Mouse (Mus musculus): ENCODE measurements around the gene Ncor2.

Ncor2 gene

GRCm38 (mm10) chr5:125151872-125152534 lies 27.0 kb downstream of the Ncor2 start:
- DNase-seq (ENCODE audit: low read depth in 1 of 2, low spot score in 2 of 2): no peak

GRCm38 (mm10) chr5:125150951-125151564 lies 28.0 kb downstream of the Ncor2 start:
- DNase-seq (ENCODE audit: low read depth in 1 of 2, low spot score in 2 of 2): no peak

GRCm38 (mm10) chr5:125149142-125149541 lies 29.9 kb downstream of the Ncor2 start:
- no peak for DNase-seq (ENCODE audit: low read depth in 1 of 2, low spot score in 2 of 2)

- no peak for DNase-seq (ENCODE audit: low read depth in 1 of 2, low spot score in 2 of 2)
Measured at GRCm38 (mm10) chr5:125148686-125149085, 30.3 kb downstream of the Ncor2 start.

- DNase-seq (ENCODE audit: low read depth in 1 of 2, low spot score in 2 of 2): no peak
Measured at GRCm38 (mm10) chr5:125148173-125148572, 30.8 kb downstream of the Ncor2 start.

GRCm38 (mm10) chr5:125147124-125147523 lies 31.9 kb downstream of the Ncor2 start:
- no peak for DNase-seq (ENCODE audit: low read depth in 1 of 2, low spot score in 2 of 2)

- no peak for DNase-seq (ENCODE audit: low read depth in 1 of 2, low spot score in 2 of 2)
Measured at GRCm38 (mm10) chr5:125143114-125143872, 35.7 kb downstream of the Ncor2 start.

GRCm38 (mm10) chr5:125141916-125142315 lies 37.1 kb downstream of the Ncor2 start:
- DNase-seq (ENCODE audit: low read depth in 1 of 2, low spot score in 2 of 2): no peak

GRCm38 (mm10) chr5:125141525-125141880 lies 37.5 kb downstream of the Ncor2 start:
- peak; percentile 29 to 31 for DNase-seq (ENCODE audit: low read depth in 1 of 2, low spot score in 2 of 2)

GRCm38 (mm10) chr5:125140832-125141524 lies 38.0 kb downstream of the Ncor2 start:
- peak; percentile 42 to 65 for DNase-seq (ENCODE audit: low read depth in 1 of 2, low spot score in 2 of 2)

GRCm38 (mm10) chr5:125140151-125140699 lies 38.8 kb downstream of the Ncor2 start:
- no peak for DNase-seq (ENCODE audit: low read depth in 1 of 2, low spot score in 2 of 2)

- DNase-seq (ENCODE audit: low read depth in 1 of 2, low spot score in 2 of 2): no peak
Measured at GRCm38 (mm10) chr5:125139669-125140068, 39.4 kb downstream of the Ncor2 start.

GRCm38 (mm10) chr5:125138841-125139430 lies 40.1 kb downstream of the Ncor2 start:
- DNase-seq (ENCODE audit: low read depth in 1 of 2, low spot score in 2 of 2): no peak

GRCm38 (mm10) chr5:125137672-125138285 lies 41.2 kb downstream of the Ncor2 start:
- DNase-seq (ENCODE audit: low read depth in 1 of 2, low spot score in 2 of 2): no peak

GRCm38 (mm10) chr5:125136996-125137671 lies 41.9 kb downstream of the Ncor2 start:
- peak in 1 of 2 experiments; percentile 15 for DNase-seq (ENCODE audit: low read depth in 1 of 2, low spot score in 2 of 2)

- no peak for DNase-seq (ENCODE audit: low read depth in 1 of 2, low spot score in 2 of 2)
Measured at GRCm38 (mm10) chr5:125136296-125136995, 42.6 kb downstream of the Ncor2 start.

GRCm38 (mm10) chr5:125134795-125135468 lies 44.1 kb downstream of the Ncor2 start:
- DNase-seq (ENCODE audit: low read depth in 1 of 2, low spot score in 2 of 2): no peak

- no peak for DNase-seq (ENCODE audit: low read depth in 1 of 2, low spot score in 2 of 2)
Measured at GRCm38 (mm10) chr5:125134391-125134790, 44.6 kb downstream of the Ncor2 start.

- no peak for DNase-seq (ENCODE audit: low read depth in 1 of 2, low spot score in 2 of 2)
Measured at GRCm38 (mm10) chr5:125133651-125134050, 45.4 kb downstream of the Ncor2 start.
